Mouse (Mus musculus) heart, adult 8-10 months (tissue): ENCODE results near the gene Gm29609. TPM values are rescaled to one million over a fixed set of nuclear protein-coding genes. Genes with fewer than 3 reads are reported as not detected.
"Not testable (repeated sequence)": the region's sequence is repeated elsewhere in the genome, so short reads cannot be mapped to it uniquely, and the experiment has no call there.

ENCODE experiments used
- DNase-seq: peaks from one replicate; pipeline ENCODE4 v3.0.0; 2022; ENCODE audit warnings: low spot score
- total RNA-seq, 4 experiments: library from RNA; stranded (reverse); gene quantifications; 2 replicates each; pipeline ENCODE4 v1.2.4; 2022

The Gm29609 gene
- total RNA-seq, result 1 to 10 TPM in 1 of 4 experiments, under 1 TPM in 3; 0.29 to 3.4 (median 0.55) TPM

GRCm38 (mm10) chr5:31179766-31180630, at the start of gene Gm29609, which contains the start of gene Gtf3c2:
Gene Gm29609, minus strand, starts transcription at chr5:31179911.
Gene Gtf3c2, minus strand, starts transcription at chr5:31180144.
- peak; percentile 93 for DNase-seq

- DNase-seq, result no peak
These were observed 46.9 kb upstream of the Gm29609 start for GRCm38 (mm10) chr5:31226641-31227040.

DNA sequence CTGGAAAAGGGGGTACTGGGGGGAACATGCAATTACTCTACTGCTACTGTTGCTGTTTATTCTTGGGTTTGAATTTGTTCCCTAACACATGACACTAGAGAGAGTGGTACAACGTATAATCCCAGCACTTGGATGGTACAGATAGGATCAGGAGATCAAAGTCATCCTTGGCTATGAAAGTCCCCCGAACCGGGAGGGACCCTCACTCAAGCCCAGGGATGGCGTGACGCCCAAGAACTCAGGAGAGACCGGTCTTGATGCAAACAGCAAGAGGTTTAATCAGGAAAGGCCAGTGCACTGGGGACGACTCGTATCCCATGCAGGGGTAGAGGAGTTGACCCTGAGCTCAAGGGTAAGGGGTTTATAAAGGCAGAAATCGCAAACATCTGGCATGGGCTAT, 43.0 kb upstream of the Gm29609 start:
- no peak for DNase-seq

GRCm38 (mm10) chr5:31221304-31221945, 41.7 kb upstream of the Gm29609 start:
- no peak for DNase-seq

GRCm38 (mm10) chr5:31220448-31221303, 41.0 kb upstream of the Gm29609 start, which contains the start of gene Ppm1g:
Gene Ppm1g, minus strand, starts transcription at chr5:31220687.
- peak; percentile 97 for DNase-seq

DNA sequence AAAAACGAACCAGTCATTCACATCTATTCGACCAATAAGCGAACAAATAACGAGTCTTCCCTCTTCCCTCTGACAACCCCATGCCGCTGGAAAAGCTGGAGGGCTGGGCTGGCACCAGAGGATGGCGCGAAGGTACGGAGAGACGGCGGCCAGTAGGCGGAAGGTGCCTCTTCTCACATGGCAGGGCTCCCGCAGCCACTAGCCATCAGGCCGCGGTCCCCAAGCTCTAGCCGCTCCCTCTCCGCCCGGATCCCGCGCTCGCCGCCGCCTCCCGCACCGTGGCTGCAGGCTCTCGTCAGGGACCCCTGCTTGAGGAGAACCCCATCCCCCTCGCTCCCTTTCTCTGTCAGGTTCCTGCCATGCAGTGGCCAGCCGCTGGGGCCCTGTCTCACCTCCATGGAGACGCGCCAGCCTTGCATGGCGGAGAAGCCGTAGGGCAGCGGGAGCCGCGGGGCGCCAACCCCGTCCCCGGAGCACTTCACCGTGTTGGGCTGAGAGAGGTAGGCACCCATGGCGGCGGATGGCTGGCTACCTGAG, 40.3 kb upstream of the Gm29609 start:
- no peak for DNase-seq

- DNase-seq, result no peak
These were observed 39.8 kb upstream of the Gm29609 start for GRCm38 (mm10) chr5:31219474-31219873.

DNA sequence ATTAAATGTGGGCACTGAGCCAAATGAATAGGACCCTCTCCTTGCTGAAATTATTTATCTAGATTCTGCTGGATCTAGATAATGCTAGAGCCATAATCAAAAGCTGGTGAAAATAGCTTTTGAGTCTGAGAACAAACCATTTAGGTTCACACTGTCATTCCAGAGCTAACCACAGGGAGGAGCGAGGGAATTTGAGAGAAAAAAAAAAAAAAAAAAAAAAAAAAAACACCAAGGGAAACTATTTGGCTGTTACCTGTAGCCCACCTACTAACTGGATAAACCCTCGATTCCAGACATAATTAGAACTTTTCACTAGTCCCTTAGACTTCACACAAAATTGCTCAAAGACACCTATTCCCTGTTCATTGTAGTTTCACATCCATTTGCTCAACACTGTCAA, 39.4 kb upstream of the Gm29609 start:
- DNase-seq, result no peak

DNA sequence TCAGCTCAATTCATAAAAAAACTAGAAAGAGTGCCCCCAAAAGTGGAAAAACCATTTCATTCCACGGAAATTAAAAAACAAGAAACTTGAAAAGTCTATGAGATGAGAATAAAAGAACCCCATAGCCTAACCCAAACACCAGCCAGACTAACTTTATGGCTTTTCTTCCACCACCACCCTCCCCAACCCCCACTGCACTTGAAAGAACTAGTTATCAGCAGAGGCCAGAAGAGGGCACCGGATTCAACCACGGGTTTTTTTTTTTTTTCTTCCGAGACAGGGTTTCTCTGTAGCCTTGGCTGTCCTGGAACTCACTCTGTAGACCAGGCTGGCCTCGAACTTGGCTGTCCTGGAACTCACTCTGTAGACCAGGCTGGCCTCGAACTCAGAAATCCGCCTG, 38.6 kb upstream of the Gm29609 start:
- no peak for DNase-seq

DNA sequence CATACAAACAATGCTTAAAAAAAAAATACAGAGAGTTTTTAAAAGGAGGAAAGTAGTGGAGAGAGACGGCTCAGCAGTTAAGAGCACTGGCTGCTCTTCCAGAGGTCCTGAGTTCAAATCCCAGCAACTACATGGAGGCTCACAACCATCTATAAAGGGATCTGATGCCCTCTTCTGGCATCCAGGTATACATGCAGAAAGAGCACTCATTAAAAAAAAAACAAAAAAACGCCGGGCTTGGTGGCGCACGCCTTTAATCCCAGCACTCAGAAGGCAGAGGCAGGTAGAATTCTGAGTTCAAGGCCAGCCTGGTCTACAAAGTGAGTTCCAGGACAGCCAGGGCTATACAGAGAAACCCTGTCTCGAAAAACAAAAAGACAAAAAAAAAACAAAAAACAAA, 36.8 kb upstream of the Gm29609 start:
- not testable (repeated sequence) for DNase-seq

DNA sequence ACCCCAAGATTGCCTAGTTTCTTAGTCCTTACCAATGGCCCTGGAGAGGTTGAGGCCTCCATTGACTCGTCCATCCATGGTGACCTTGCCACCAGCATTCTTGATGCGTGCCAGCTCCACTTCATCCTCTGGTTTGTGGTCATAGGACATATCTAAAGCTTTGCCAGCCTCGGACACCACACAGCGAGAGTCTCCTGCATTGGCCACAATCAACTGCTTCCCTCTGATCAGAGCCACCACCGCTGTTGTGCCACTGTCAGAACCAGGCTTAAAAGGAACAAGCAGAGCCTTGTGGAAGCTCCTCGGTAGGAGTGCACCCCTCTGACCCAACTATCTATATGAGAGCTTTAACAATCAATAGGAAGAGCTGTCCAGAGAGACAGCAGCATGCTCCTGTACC, 24.7 kb upstream of the Gm29609 start:
- no peak for DNase-seq

GRCm38 (mm10) chr5:31203866-31204265, 24.2 kb upstream of the Gm29609 start:
- DNase-seq, result no peak

DNA sequence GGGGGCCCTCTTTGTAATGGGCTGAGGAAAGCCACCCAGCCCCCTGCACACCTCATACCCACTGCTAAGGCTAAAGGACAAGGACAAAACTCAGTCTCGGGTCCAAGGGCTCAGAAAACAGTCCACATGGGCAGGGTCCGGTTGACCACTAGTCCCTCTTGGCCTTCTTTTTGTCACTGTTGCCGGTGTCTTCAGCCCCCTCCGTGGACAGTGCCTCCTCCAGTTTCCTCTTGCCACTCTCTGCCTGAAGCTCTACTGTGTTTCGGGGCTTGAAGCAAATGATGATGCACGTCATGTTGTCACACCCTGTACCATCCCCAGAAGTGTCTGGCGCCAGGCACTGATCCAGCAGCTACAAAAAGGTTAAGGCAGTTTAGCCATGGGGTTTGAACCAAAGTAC, 23.2 kb upstream of the Gm29609 start:
- DNase-seq, result no peak

DNA sequence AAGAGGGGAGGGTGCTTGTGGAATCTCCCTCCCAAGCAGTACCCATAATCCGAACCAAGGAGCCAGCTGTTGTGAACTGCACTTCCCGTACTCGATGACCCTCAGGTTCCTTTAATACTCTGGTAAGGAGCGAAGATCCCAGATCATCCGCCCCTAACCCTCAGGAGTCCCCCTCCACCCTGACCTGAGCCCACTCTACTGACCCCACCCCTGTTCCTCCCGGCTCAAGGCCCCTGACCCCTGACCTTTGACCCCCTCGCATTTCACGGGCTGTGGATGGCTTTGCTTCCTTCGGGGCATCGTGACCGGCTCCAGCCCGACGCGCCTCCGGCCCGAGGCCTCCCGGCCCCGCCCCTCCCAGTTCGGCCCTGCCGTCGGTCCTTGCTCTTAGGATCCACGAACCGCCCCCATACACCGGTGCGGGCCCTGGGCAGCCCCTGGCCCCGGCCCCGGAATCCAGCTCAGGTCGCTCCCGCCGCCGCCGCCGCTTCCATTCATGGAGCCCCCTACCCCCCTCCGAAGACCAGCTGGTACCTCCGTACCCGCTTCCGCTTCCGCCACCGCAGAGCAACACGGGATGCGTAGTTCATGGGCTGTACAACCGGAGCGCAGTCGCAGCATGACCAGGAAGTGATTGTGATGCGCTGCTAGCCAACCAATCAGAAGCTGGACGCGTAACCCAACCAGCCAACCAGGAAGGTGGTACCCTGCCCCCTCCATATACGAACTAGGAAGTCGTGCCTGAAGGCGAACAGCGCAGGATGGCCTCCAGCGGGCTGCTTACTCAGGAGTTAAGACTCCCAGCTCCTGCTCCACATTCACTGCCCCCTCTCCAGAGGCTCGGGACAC, 22.3 kb upstream of the Gm29609 start, which contains the start of gene Zfp513:
Zfp513 (minus strand) TSS at position 562 of the 849 bp plus-strand sequence.
- DNase-seq, result peak; percentile 98

DNA sequence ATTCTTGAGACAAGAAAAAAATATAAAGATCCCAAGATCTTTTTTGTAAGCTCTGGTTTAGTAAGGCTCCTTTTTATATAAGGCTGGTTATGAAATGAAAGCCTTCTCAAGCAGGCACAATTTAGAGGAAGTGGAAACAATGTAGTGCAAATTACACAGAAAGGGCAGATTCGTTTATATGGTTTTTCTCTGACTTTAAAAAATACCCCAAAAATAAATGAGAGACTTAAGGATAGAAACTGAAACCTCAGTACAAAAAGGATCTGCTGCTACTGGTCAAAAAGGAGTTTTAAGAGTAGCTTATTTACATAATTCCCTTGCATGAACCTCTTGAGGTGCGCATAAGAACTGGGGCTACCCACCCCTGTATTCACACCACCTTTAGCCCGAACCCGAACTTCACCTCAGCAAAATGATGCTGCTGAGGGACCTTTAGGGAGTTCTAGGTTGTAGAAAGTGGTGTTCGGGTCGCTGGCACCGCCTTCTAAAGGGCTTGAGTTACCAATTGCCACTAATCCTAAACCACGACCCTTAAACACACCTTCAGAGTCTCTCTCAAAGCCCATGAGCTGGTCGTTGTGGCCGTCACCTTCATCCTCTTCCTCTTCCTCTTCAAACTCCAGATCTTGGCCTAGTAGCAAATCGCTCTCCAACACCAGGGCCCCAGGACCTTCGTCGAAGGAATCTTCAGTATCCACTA, 21.5 kb upstream of the Gm29609 start:
- no peak for DNase-seq

DNA sequence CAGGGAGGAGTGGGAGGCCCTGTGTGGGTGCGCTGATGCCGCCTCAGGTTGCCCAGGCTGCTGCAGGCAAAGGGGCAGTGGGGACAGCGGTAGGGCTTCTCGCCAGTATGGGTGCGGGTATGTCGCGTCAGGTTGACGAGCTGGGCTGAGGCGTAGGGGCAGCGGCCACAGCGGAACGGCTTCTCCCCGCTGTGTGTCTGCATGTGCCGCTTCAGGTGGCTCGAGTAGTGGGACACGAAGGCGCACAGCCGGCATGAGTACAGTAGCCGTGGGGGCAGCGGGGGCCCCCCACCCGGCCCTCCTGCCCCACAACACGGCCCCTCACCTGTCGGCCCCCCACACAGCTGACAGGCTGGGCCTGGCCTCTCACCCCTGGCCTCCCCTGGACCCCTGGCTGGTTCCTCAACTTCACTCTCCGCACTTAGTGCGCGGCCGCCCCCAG, 20.6 kb upstream of the Gm29609 start:
- no peak for DNase-seq

DNA sequence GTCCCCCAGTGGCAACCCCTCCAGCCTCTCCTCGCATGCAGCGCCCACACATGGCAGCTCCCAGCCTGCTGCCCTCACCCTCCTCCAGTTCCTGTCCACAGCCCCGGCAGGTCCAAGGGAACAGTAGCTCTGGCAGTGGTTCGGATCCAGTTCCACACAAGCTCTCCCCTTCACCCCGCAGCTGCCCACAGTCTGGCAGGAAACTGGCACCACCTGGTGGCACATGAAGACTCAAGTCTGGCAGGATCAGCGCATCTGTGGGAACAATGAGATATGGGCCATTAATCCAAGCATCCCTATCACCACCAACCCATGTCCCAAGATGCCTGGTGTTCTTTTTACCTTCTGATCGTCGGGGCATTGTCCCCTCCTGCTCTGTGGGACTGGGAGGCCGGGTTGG, 20.2 kb upstream of the Gm29609 start:
- DNase-seq, result no peak

DNA sequence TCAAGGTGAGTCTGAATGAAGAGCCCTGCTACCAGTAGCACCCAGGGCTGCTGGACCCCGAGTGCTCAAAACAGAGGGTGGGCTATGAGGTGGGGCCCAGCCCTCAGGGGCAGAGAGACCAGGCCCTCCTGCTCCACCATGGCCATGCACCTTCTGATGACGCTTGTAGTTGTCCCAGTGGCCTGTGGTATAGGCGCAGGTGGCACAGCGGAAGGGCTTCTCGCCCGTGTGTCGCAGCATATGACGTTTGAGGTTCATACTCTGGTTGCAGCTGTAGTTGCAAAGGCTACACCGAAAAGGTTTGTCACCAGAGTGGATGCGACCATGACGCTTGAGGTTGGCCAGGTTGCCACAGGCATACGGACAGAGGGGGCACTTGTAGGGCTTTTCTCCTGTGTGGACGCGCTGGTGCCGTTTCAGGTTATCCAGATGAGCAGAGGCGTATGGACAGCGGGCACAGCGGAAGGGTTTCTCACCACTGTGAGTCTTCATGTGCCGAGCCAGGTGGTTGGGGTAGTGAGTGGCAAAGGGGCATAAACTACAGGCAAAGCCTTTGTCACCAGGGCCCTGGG, 19.7 kb upstream of the Gm29609 start:
- no peak for DNase-seq

GRCm38 (mm10) chr5:31198616-31199320, 19.1 kb upstream of the Gm29609 start:
- DNase-seq, result no peak
